Mouse (Mus musculus): ENCODE results near the gene Mpz.
"Not testable (repeated sequence)": the region's sequence is repeated elsewhere in the genome, so short reads cannot be mapped to it uniquely, and the experiment has no call there.

Mpz gene

GRCm38 (mm10) chr1:171130971-171131370 lies 19.5 kb upstream of the Mpz start:
- DNase-seq (ENCODE audit: low read depth) = no peak

- no peak for DNase-seq (ENCODE audit: low read depth)
Measured at GRCm38 (mm10) chr1:171135600-171135999, 14.9 kb upstream of the Mpz start.

DNA sequence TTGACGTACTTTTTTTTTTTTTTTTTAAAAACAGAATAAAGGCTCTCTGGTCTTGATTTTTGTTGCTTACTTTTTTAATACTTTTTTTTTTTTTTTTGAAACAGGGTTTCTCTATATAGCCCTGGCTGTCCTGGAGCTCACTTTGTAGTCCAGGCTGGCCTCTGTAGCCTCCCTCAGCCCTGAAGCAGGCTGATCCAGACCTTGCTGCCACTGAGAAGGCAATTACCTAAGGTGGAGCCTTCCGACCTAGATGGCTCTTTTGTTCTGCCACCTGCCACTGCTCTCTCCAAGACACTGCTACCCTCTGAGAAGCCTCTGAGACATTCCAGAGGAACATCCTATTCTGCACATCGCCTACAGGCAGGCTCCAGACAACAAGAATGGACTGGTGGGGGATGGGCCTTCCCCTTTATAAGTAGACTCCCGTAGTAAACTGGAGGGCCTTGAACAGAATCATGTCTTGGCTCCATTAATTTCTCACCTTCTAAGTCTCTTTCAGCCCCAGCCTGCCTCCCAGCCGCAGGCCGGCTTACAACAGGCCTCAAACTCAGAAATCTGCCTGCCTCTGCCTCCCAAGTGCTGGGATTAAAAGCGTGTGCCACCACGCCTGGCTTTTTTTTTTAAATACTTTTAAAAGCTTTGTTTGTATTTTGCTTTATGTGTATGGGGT lies 12.9 kb upstream of the Mpz start:
- not testable (repeated sequence) for DNase-seq (ENCODE audit: low read depth)

GRCm38 (mm10) chr1:171142981-171143380 lies 7.5 kb upstream of the Mpz start:
- not testable (repeated sequence) for DNase-seq (ENCODE audit: low read depth)

DNA sequence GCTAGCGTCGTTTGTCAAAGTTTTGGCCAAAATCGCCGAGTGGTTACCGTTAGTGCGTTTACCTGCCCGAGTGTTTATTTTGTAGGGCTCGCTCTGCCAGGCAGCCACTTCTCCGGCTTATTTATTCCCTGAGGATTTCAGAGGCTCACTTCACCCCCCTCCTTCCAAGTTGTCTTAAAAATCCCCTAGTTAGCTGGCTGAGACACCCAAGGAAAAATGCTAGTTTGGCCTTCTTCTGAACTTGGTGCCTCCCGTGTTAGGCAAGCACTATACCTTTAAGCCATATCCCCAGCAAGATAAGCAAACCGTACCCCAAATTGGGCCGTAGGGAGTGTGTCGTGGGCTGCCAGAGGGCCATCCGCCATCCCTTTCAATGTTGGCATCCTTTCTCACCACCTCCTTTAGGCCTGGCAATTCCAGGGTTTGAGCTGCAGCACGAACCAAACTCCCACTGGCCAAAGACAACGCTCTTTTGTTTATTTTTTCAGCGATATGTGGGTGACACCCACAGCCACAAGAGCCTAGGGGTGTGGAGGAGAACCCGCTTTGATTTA lies 404 bp downstream of the Mpz start:
- no peak for DNase-seq (ENCODE audit: low read depth)

DNA sequence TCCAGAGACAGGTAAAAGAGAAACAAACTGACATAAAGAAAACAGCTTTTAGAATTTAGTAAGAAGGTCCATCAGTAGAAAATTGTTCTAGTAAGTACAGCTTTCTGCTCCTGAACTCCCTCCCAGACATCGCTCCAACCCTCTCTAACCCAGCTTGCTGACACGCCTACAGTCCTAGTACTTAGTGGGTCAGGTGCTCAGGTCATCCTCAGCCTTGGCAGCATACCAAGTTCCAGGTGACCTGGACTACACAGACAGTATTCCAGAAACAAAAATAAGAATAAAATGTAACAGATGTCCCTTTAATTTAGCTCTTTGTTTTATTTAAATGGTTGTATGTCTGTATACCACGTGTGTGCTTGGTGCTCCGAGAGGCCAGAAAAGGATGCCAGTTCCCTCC lies 1.5 kb downstream of the Mpz start:
- no peak for DNase-seq (ENCODE audit: low read depth)

GRCm38 (mm10) chr1:171156644-171157043 lies 6.1 kb downstream of the Mpz start:
- DNase-seq (ENCODE audit: low read depth) = no peak

DNA sequence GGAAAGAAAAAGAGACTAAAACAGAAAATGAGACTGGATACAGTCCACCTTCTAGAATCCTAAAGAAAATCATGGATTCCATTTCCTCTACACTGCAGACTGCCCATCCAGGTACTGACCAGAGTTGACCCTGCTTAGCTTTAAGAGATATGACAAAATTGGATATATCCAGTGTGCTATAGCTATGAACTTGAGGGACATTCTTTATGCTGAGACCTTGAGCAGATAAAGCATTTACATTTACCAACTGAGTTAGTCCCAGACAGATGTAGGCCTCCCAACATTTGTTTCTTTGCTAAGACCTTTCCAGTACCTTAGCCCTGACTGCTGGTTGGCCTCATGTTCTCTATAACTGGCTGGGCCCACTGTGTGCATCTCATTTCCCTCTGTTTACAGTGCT lies 7.5 kb downstream of the Mpz start:
- DNase-seq (ENCODE audit: low read depth) = no peak

DNA sequence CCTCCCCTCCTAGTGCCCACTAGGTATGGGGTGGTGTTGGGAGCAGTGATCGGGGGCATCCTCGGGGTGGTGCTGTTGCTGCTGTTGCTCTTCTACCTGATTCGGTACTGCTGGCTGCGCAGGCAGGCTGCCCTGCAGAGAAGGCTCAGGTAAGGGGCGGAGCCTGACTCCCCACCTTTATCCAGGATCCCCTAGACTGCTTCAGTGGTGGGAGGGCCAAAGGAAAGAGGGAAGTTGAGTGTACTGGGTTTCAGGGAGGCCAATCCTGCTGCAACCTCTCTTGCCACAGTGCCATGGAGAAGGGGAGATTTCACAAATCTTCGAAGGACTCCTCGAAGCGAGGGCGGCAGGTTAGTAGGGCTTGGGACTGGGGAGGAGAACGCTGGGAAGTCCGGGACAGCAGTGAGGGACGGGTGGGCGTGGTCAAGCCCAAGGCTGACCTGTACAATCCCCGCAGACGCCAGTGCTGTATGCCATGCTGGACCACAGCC lies 9.0 kb downstream of the Mpz start:
- no peak for DNase-seq (ENCODE audit: low read depth)

GRCm38 (mm10) chr1:171162526-171162925 lies 12.0 kb downstream of the Mpz start:
- DNase-seq (ENCODE audit: low read depth) = no peak

- DNase-seq (ENCODE audit: low read depth) = no peak
Measured at GRCm38 (mm10) chr1:171164258-171164657, 13.7 kb downstream of the Mpz start.

DNA sequence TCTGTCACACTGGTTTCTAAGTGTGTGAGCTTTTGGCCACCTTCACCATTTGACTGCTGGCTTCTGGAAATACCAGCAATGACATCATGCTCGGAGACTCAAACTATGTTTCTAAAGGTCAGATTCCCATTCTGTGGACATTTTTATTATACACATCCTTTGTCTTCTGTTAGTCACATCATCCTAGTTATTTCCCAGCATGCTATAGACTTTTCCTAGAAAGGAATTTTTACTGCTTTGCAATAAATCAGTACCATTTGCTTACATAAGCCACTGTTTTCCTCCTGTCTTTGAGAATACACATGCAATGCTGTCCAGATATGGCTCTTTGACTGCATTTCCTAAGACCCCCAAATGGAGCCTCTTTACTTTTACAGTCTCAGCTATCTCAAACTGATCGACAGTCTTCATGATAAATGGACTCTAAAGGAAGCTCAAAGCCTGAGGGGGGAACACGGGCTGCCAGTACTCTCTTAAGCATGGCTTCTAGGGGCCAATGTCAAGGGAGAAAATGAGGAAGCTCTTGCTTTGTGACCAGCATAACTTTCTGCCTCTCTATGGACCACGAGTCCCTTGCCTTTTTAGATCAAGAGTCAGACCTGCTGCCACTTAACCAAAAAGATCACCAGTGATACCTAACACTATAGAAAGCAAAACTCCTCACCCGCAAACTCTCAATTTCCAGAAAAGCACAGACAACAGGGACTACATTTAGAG lies 15.3 kb downstream of the Mpz start:
- DNase-seq (ENCODE audit: low read depth) = no peak

DNA sequence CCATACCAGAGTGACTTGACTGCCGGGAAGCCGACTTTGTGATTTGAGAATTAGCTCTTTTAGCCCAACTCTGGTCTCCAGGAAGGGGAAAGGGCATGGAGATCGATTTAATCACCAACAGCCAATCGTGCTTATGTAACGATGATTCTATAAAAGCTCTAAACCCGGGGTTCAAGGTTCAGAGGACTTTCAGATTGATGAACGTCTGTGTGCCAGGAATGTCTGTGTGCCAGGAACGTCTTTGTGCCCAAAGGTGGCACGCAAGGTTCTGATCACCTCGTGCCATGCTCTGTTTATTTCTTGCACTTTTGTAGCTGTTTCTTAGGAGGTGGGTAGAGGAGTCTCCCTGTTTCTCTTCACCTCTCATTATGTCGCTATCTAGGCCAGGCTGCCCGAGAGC lies 18.4 kb downstream of the Mpz start:
- no peak for DNase-seq (ENCODE audit: low read depth)

GRCm38 (mm10) chr1:171169913-171170312 lies 19.4 kb downstream of the Mpz start:
- DNase-seq (ENCODE audit: low read depth) = no peak

DNA sequence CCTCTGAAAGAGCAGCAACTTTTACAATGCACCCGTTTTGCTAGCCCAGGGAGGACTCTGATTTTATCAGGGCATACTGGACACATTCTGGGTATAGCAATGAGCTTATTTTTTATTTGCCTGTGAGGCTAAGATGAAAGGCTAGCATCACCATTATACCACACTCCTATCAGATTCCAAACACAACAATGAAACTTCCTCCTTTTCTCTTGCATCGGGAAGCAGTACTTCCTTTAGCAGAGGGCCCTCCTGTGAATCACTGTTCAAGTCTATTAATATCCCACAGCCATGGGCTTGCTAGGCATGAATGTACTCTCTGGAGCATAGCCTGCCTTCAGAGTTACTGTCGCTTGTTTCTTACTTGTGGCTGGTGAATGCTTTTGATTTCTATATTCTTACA lies 20.6 kb downstream of the Mpz start:
- no peak for DNase-seq (ENCODE audit: low read depth)

GRCm38 (mm10) chr1:171172779-171173178 lies 22.3 kb downstream of the Mpz start:
- DNase-seq (ENCODE audit: low read depth) = no peak

DNA sequence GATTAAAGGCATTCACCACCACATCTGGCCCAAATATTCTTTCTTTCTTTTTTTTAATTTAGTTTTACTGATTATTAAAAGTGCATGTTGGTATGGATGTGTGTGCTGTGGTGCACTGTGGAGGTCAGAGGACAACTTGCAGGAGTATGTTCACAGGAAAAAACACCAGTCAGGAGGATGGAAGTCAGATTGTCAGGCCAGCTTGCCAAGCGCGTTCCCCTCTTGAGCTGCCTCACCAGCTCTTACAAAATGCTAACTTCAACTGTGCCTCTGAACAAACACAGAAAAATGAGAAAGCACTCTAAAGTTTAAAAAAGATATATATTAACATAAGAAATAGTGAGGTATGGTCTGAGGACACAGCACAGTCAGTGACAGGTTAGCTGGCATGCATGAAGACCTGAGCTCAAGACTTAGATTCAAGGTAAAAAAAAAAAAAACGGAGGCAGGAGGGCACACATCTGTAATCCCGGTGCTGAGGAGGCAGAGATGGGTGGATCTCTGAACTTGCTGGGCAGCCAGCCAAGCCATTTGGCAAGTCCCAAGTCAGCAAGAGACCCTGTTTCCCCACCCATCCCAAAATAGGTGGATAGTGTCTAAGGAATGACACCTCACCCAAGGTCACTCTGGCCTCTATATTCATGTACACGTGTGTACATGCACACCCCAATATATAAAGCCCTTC lies 29.1 kb downstream of the Mpz start:
- no peak for DNase-seq (ENCODE audit: low read depth)

DNA sequence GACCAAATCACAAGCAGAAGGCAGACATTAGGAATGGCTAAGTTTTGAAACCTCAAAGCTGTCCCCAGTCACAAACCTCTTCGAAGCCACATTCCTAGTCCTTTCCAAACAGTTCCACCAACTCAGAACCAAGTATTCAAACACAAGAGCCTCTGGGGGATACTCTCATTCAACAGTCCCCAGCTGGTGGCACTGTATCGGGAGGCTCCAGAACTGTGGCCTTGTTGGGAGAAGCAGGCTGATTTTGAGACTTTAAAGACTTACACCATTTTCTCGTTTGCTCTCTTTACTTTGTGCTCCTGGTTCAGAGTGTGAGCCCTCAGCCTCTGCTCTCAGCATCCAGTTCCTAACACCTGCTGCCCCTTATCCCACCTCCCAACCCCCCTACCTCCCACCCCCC lies 32.5 kb downstream of the Mpz start:
- no peak for DNase-seq (ENCODE audit: low read depth)

GRCm38 (mm10) chr1:171183620-171184019 lies 33.1 kb downstream of the Mpz start:
- DNase-seq (ENCODE audit: low read depth) = no peak

DNA sequence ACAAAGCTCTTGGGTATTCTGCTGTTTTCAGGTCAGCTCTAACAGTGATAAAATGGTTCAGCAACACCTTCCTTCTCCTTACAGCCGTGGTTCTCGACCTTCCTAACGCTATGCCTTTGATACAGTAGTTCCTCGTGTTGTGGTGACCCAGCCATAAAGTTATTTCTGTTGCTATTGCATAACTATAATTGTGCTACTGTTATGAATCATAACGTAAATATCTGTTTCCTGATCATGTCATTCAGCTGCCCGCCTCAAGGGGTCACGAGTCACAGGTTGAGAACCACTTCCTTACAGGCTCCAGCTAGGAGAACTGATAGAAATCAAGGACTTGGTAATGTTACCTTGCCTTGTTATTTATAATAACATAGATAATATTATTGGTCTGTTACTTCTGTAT lies 33.8 kb downstream of the Mpz start:
- peak; percentile 55 for DNase-seq (ENCODE audit: low read depth)

DNA sequence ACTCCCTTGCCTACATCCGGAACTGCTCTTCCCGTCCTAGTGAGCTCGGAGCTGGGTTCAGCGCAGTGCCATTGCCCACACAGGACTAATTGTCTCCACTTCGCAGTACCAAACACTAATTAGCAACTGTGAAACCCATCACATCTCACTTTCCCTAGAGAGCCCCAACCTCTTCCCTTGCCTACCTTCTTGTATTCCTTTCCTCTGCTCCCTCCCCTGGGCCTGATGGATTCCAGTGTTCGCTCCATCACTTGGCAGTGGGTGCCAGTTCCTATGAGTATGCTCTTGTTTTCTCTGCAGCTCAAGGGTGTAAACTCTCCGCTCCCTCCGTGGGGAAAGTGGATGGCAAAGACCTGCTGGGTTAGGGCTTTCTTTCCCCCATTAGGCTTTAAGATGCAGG lies 35.1 kb downstream of the Mpz start:
- no peak for DNase-seq (ENCODE audit: low read depth)

GRCm38 (mm10) chr1:171187851-171188700 lies 37.6 kb downstream of the Mpz start:
- DNase-seq (ENCODE audit: low read depth) = no peak

Data from c-Kit-positive CD71-negative TER-119-negative erythroid progenitor cells, embryonic 14.5 days (primary cell).